Mouse (Mus musculus) adrenal gland, postnatal 0 days (tissue): Measurements from ENCODE around the gene 9930111J21Rik1. TPM values are rescaled to one million over a fixed set of nuclear protein-coding genes. Genes with fewer than 3 reads are reported as not detected.

ENCODE experiments used
- polyA plus RNA-seq: library from polyadenylated mRNA; unstranded; fragments of >200 nt; fragmentation: Nextera tagmentation; extraction: Ambion mirVana; gene quantifications from 2 replicates; pipeline ENCODE4 v1.2.1, GENCODE M21; 2015

9930111J21Rik1 gene
- polyA plus RNA-seq = 0.50 and 0.68 TPM in 2 replicates

DNA sequence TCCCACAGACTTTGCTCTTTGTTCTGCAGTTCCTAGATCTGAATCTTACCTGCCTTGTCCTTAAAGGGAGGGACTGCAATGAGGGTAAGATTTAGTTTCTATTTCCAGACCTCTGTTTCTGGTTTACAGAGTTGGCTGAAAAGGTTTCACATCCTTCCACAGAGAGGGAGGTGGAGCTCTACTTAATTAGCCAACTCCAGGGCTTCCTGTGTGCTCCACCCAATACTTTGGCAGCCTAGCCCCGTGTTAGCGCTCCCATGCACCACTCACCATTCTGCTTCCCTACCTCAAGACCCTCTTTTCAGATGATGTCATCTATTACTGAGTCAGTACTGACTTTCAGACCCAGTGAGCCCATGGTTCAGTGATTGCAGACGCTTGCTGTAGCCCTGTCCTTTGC lies at the start of gene 9930111J21Rik1:
9930111J21Rik1 (minus strand) TSS at position 148 of the 400 bp plus-strand sequence.

DNA sequence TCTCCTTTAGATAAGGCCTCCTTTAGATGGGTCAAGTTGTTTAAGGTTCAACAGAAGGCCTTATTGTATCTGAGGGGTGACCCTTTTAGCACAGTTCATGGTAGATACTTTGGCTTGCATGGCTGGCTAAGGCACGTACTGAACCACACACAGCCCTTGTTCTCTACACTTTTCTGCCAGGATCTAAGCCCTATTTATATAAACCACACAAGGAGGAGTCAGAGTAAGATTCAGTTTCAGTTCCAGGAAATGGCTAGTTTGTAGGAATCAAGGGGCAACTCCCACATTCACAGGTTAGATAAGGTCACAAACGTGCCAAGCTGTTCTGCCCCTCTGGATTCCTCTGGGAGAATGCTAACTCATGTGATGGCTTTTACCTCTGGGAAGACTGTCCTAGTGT lies 14.8 kb upstream of the 9930111J21Rik1 start, which contains the start of gene Tgtp1:
Tgtp1 (minus strand) TSS at position 155 of the 400 bp plus-strand sequence.

DNA sequence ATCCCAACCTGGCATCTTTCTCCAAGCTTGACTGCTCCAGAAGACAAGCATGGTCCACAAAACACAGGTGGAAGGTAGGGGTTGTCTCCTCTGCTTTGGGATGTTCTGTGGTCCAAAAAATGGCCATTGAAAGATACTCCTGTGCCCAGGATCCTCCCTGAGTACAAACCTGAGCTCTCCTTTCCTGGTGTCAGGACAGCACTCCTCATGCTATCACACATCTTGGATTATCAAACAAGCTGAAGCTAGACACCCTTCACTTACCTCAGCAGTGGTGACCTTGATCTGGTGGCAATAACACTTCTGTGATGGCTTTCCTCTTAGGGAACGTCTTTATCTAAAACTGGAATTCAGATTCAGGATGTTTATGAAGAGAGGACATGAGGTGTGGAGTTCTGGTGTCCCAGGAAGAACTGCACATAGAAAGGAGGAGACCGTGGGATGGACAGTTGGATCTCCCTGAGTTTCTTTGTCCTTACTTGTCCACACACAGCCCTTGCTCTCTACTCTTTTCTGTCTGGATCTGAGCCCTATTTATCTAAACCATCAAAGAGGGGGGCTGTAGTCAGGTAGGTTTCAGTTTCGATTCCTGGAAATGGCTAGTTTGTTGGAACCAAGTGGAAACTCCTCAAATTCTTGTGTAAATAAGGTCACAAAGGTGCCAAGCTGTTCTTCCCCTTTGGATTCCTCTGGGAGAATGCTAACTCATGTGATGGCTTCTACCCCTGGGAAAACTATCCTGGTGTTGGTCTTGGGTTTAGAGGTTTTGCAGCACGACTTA lies 12.7 kb upstream of the 9930111J21Rik1 start, which contains the start of gene Gm12185:
Gm12185 (minus strand) TSS at position 487 of the 781 bp plus-strand sequence.

DNA sequence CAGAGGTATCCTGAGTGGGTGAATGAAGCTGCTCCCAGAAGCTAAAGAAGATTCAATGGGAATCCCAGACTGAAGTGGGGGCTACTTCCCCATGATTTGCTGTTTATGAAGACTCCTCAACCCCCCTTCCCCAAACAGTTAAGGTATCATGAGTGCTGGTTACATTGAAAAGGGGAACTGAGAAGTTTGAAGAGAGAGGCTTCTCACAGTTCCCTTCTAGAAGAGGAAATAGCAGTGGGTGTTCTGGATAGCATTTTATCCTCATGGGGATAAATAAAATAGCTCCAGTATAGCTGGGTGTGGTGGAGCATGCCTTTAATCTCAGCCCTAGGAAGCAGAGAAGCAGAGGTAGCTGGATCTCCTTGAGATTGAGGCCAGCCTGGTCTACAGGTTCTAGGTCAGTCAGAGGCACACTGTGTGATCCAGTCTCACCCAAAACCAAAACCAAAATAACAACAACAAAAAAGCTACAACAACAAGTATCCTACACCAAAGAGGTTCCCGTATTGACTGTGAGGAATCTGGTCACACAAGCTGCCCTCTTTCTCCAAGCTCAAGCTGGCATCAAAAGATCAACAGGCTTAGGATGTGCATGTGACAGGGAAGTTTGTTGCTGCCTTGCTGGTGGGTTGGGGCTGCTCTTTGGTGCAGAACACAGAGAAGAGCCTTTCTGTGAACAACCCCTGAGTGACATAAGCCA lies 808 bp downstream of the 9930111J21Rik1 start, which contains the start of gene Olfr56:
Olfr56 (plus strand) TSS at position 650 of the 700 bp plus-strand sequence.

DNA sequence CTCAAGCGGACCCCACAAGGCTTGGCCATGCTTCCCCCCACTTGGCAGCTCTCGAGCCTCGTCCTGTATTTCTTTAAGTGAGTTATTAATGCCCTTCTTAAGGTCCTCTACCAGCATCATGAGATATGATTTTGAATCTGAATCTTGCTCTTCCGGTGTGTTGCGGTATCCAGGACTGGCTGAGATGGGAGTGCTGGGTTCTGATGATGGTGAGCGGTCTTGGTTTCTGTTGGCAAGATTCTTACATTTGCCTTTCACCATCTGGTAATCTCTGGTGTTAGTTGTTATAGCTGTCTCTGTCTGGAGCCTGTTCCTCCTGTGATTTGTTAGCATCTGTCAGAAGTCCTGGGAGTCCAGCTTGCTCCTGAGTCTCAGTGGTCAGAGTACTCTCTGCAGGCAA lies 33.1 kb downstream of the 9930111J21Rik1 start, which contains the start of gene Psme2b:
Psme2b (minus strand) TSS at position 101 of the 400 bp plus-strand sequence.

DNA sequence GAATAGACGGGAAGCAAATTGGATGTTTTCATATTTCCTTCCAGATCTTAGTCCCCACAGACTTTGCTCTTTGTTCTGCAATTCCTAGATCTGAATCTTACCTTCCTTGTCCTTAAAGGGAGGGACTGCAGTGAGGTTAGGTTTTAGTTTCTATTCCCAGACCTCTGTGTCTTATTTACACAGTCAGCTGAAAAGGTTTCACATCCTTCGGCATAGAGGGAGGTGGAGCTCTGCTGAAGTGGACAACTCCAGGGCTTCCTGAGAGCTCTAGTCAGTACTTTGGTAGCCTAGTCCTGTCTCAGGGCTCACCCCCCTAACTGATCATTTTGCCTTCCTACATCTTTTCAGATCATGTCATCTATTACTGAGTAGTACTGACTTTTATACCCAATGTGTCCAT lies 77.2 kb downstream of the 9930111J21Rik1 start, which contains the start of gene Gm5431:
Gm5431 (minus strand) TSS at position 194 of the 400 bp plus-strand sequence.

Other genes with a start within 250 kb of the 9930111J21Rik1 start
- 472 and 563 TPM in 2 replicates for gene Rack1, start 179.1 kb downstream of the 9930111J21Rik1 start, polyA plus RNA-seq
- 2.8 and 4.1 TPM in 2 replicates for gene Trim41, start 162.0 kb downstream of the 9930111J21Rik1 start, polyA plus RNA-seq
- gene Trim7, start 153.3 kb downstream of the 9930111J21Rik1 start, polyA plus RNA-seq = 2.1 and 3.4 TPM in 2 replicates
- 7.5 and 15.4 TPM in 2 replicates for gene Gm12184, start 152.7 kb downstream of the 9930111J21Rik1 start, polyA plus RNA-seq
- 22.4 and 29.2 TPM in 2 replicates for gene Irgm1, start 107.7 kb downstream of the 9930111J21Rik1 start, polyA plus RNA-seq
- gene Gm5431, start 77.2 kb downstream of the 9930111J21Rik1 start, polyA plus RNA-seq = 0.43 and 0.76 TPM in 2 replicates
- gene Psme2b, start 33.2 kb downstream of the 9930111J21Rik1 start, polyA plus RNA-seq = 8.9 and 10.8 TPM in 2 replicates
- 0.04 and 0.17 TPM in 2 replicates for gene Olfr56, start 509 bp downstream of the 9930111J21Rik1 start, polyA plus RNA-seq
- gene Gm12185, start 12.8 kb upstream of the 9930111J21Rik1 start, polyA plus RNA-seq = 0.03 TPM in 1 of 2 replicates, not detected in the other
- 4.0 and 5.6 TPM in 2 replicates for gene Tgtp1, start 14.8 kb upstream of the 9930111J21Rik1 start, polyA plus RNA-seq
- 0.85 and 1.5 TPM in 2 replicates for gene 9930111J21Rik2, start 71.8 kb upstream of the 9930111J21Rik1 start, polyA plus RNA-seq
- 2.5 and 3.0 TPM in 2 replicates for gene Tgtp2, start 84.8 kb upstream of the 9930111J21Rik1 start, polyA plus RNA-seq
- gene Ifi47, start 97.2 kb upstream of the 9930111J21Rik1 start, polyA plus RNA-seq = 8.3 and 10.9 TPM in 2 replicates
- gene Olfr1396, start 135.5 kb upstream of the 9930111J21Rik1 start, polyA plus RNA-seq = 0.08 TPM in 1 of 2 replicates, not detected in the other
- gene Olfr1395, start 162.9 kb upstream of the 9930111J21Rik1 start, polyA plus RNA-seq = not detected in 2 replicates
- not detected in 2 replicates for gene Olfr1394, start 175.0 kb upstream of the 9930111J21Rik1 start, polyA plus RNA-seq
- gene Btnl9, start 207.8 kb upstream of the 9930111J21Rik1 start, polyA plus RNA-seq = 1.8 and 5.9 TPM in 2 replicates
- gene Zfp62, start 223.9 kb upstream of the 9930111J21Rik1 start, polyA plus RNA-seq = 13.7 and 19.6 TPM in 2 replicates